Comparison of ENCODE assay signal across 21 mouse cellular contexts in the genomic region with DNA sequence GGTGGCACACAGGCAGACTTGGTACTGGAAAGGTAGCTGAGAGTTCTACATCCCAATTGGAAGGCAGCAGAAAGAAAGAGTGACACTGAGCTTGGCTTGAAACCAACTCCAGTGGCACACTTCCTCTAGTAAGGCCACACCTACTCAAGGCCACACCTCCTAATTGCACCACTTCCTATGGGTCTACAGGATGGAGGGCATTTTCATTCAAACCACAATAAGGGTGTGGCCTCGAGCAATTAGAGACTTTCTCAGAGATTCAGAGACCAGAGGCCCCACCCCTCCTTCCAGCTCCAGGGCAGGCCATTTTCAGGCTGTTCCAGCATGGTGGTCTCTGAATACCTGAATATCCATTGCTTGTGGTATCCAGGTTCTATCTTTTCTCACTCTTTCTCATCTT.
A peak's percentile ranks its signal among the peaks of the same experiment; 100 is the strongest.
DNase-seq lines count a peak whose midpoint lies in the region; ATAC-seq and TF ChIP-seq lines count a peak whose summit lies in the region.
"Had no signal": no experiment of that assay in that cellular context is flagged by ENCODE, and none has a peak within 500 bp of the region (broad histone marks: within the 10 kb centered on the region; RNA-seq: fewer than 3 reads in every experiment).

No protein-coding gene starts in this region.

- in situ Hi-C loops in ES-E14 (cut with MboI; ENCODE audit: low sequenced_read_pairs in 2 of 2, unreplicated experiment in 2 of 2) = no loop called here

- H3K4me3 ChIP-seq in ES-E14 (ENCODE audit: insufficient read depth in 1 of 2, low read depth in 1 of 2, low read length in 2 of 2, poor library complexity in 1 of 2, severe bottlenecking in 1 of 2) = no peak overlapping the region
- H3K4me3 ChIP-seq: embryonic facial prominence, embryonic 13.5 days; embryonic facial prominence, embryonic 15.5 days; erythroblast, embryonic 14.5 days; forebrain, embryonic 10.5 days; forebrain, embryonic 12.5 days had no signal

- no peak overlapping the region for H3K27ac ChIP-seq in ES-E14 (ENCODE audit: insufficient read depth, low read depth, low read length, poor library complexity, severe bottlenecking)
- H3K27ac ChIP-seq: embryonic facial prominence, embryonic 13.5 days; embryonic facial prominence, embryonic 15.5 days; forebrain, embryonic 10.5 days; forebrain, embryonic 12.5 days had no signal

- H3K36me3 ChIP-seq in ES-E14 (ENCODE audit: control insufficient read depth, insufficient read depth, low read length, poor library complexity, severe bottlenecking) = no peaks in the 10 kb centered on the region
- H3K36me3 ChIP-seq: embryonic facial prominence, embryonic 13.5 days; embryonic facial prominence, embryonic 15.5 days; forebrain, embryonic 10.5 days; forebrain, embryonic 12.5 days had no signal

- no peak for ATAC-seq in frontal cortex, adult (ENCODE audit: low TSS enrichment)
- ATAC-seq: forebrain, embryonic 14.5 days; forebrain, embryonic 16.5 days had no signal

- H3K9me3 ChIP-seq in ES-E14 (ENCODE audit: control insufficient read depth, insufficient read depth, low read depth, low read length) = no peaks in the 10 kb centered on the region
- H3K9me3 ChIP-seq: embryonic facial prominence, embryonic 13.5 days; embryonic facial prominence, embryonic 15.5 days; forebrain, embryonic 10.5 days; forebrain, embryonic 12.5 days had no signal

- DNase-seq in lung, postnatal 36 days = peak; percentile 2
- no peak for DNase-seq in lung, postnatal 10 days
- DNase-seq in ES-E14 (ENCODE audit: low read depth, low spot score) = peak; percentile 13
- peak; percentile 52 for DNase-seq in ZHBTc4 (ENCODE audit: low read depth, low spot score)
- no peak for DNase-seq in adrenal gland, postnatal 14 days
- DNase-seq: adrenal gland, adult 2 months; adrenal gland, postnatal 10 days; adrenal gland, postnatal 36 days; cerebellum, adult 11-12 months; cerebellum, adult 2 months; cerebellum, adult 9-10 months; cerebellum, postnatal 10 days; cerebellum, postnatal 25 days had no signal

- no peaks in the 10 kb centered on the region; a peak in 1 of 4 replicates for H3K4me1 ChIP-seq in ES-E14 (ENCODE audit: control insufficient read depth in 2 of 2, insufficient read depth in 2 of 2, low read length in 2 of 2, poor library complexity in 1 of 2)
- H3K4me1 ChIP-seq: embryonic facial prominence, embryonic 13.5 days; embryonic facial prominence, embryonic 15.5 days; forebrain, embryonic 10.5 days; forebrain, embryonic 12.5 days had no signal

- no peak overlapping the region for H3K9ac ChIP-seq in ES-E14 (ENCODE audit: insufficient read depth, low read depth, low read length, poor library complexity, severe bottlenecking)
- H3K9ac ChIP-seq: embryonic facial prominence, embryonic 13.5 days; embryonic facial prominence, embryonic 15.5 days; forebrain, embryonic 12.5 days had no signal

TF ChIP-seq in ES-E14, 5 proteins besides CTCF, POLR2A, EP300 and RAD21:
- TF ChIP-seq ZC3H11A (IDR thresholded peaks at IDR 0.05; ENCODE audit: borderline replicate concordance, low read depth, low read length) (no peak), MAFK (IDR thresholded peaks at IDR 0.05; ENCODE audit: insufficient read depth, low read depth, low read length) (no peak), ZNF384 (IDR thresholded peaks at IDR 0.05; ENCODE audit: low read depth, low read length) (no peak), CHD2 (IDR thresholded peaks at IDR 0.05; ENCODE audit: low read depth, low read length) (no peak), HCFC1 (IDR thresholded peaks at IDR 0.05; ENCODE audit: borderline replicate concordance, insufficient read depth, low read length) (no peak)

Comparison
In these comparisons a context has a peak if more than half of its experiments do, and no peak if none do; other contexts are left out.
1. DNase-seq: peak in lung, postnatal 36 days (single experiment), ES-E14 (single experiment) and ZHBTc4 (single experiment); none in lung, postnatal 10 days (single experiment) and adrenal gland, postnatal 14 days (single experiment).